Mouse (Mus musculus) heart, postnatal 14 days (tissue): ENCODE measurements at regions not wholly inside any gene's neighbourhood (a gene's known extent, or its start where the extent isn't known, plus 50 kb on each side); places are given as distances from the start of the nearest gene placed in this dataset.

Experiments used
- microRNA-seq, 2 experiments: library from miRNA; unstranded; fragments of <30 nt; microRNA quantifications; one replicate each; pipeline ENCODE4 v1.2.0; 2021 to 2022

Small RNA genes in the stretch of these regions (microRNA-seq; reads per million reads assigned to microRNA genes)
- gene Mir710 = 0 reads per million in 2 experiments
